Mouse (Mus musculus) neural tube, embryonic 13.5 days (tissue): ENCODE data around the gene Idh2. TPM values are rescaled to one million over a fixed set of nuclear protein-coding genes. Genes with fewer than 3 reads are reported as not detected.

Experiments used
- ATAC-seq: fragments of 200-750 bp; cut with Nextera tagmentation; 2 replicates; pipeline ENCODE4 v1.8.0; 2017; ENCODE audit warnings: low read depth, mild to moderate bottlenecking, moderate TSS enrichment, moderate library complexity
- H3K27ac ChIP-seq: fragments of 300-500 bp; sonication (generic); replicated peaks from 2 replicates; pipeline ENCODE4 v1.5.1; 2015; ENCODE audit warnings: moderate library complexity, mild to moderate bottlenecking, inconsistent platforms
- H3K27me3 ChIP-seq: fragments of 300-500 bp; sonication (generic); 2 replicates; pipeline ENCODE4 v1.6.1; 2015; ENCODE audit warnings: mild to moderate bottlenecking, inconsistent platforms
- H3K36me3 ChIP-seq: fragments of 300-500 bp; sonication (generic); 2 replicates; pipeline ENCODE4 v1.6.1; 2015; ENCODE audit warnings: mild to moderate bottlenecking, inconsistent platforms
- H3K4me1 ChIP-seq: fragments of 300-500 bp; sonication (generic); replicated peaks from 2 replicates; pipeline ENCODE4 v1.6.1; 2015; ENCODE audit warnings: inconsistent platforms
- H3K4me2 ChIP-seq: fragments of 300-500 bp; sonication (generic); 2 replicates; pipeline ENCODE4 v1.6.1; 2015; ENCODE audit warnings: inconsistent platforms, mild to moderate bottlenecking, moderate library complexity
- H3K4me3 ChIP-seq: fragments of 300-500 bp; sonication (generic); 2 replicates; pipeline ENCODE4 v1.5.1; 2015; ENCODE audit warnings: mild to moderate bottlenecking, inconsistent platforms
- H3K9ac ChIP-seq: fragments of 300-500 bp; sonication (generic); 2 replicates; pipeline ENCODE4 v1.6.1; 2015; ENCODE audit warnings: moderate library complexity, mild to moderate bottlenecking, inconsistent platforms
- H3K9me3 ChIP-seq: fragments of 300-500 bp; sonication (generic); 2 replicates; pipeline ENCODE4 v1.6.1; 2016; ENCODE audit warnings: inconsistent platforms
- WGBS: fragments of 180-500 bp; shearing (Covaris S2); methylation state at CpG from one replicate; pipeline ENCODE4 v1.1.7; 2015; 5-methylcytosine and 5-hydroxymethylcytosine counted together
- polyA plus RNA-seq: library from polyadenylated mRNA; unstranded; fragments of >200 nt; fragmentation: Nextera tagmentation; extraction: Ambion mirVana; gene quantifications from 2 replicates; pipeline ENCODE4 v1.2.1, GENCODE M21; 2015

The Idh2 gene
- polyA plus RNA-seq, 1 experiment from 2014 or later = 217 TPM

DNA sequence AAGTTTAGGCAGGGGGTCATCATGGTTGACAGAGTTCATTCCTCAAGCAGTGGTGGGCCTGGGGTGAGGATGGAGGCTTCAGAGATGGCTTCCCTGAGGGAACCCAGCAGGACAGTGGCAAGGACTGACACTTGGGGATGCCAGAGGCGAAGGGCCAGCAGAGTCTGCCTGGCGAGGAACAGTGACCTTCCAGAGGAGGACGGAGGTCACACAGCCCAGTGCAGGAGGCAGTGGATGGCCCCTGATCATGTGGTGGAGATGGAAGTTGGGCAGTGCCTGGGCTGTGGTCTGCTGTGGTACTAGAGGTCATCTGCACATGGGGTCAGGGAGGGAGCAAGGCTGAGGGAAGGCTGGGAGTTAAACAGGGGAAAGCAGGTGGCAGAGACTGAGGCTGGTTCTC lies 49.9 kb downstream of the Idh2 start:
- H3K4me2 ChIP-seq = no peak overlapping the region
- ATAC-seq = no peak
- H3K4me1 ChIP-seq = peaks cover 57% of the 10 kb centered on the region
- WGBS = 70% methylated on average over 3 of the region's 3 CpGs
- no peaks in the 10 kb centered on the region for H3K9me3 ChIP-seq
- H3K27me3 ChIP-seq = no peaks in the 10 kb centered on the region
- H3K36me3 ChIP-seq = no peaks in the 10 kb centered on the region
- no peak overlapping the region for H3K27ac ChIP-seq
- H3K9ac ChIP-seq = no peak overlapping the region
- H3K4me3 ChIP-seq = no peak overlapping the region

DNA sequence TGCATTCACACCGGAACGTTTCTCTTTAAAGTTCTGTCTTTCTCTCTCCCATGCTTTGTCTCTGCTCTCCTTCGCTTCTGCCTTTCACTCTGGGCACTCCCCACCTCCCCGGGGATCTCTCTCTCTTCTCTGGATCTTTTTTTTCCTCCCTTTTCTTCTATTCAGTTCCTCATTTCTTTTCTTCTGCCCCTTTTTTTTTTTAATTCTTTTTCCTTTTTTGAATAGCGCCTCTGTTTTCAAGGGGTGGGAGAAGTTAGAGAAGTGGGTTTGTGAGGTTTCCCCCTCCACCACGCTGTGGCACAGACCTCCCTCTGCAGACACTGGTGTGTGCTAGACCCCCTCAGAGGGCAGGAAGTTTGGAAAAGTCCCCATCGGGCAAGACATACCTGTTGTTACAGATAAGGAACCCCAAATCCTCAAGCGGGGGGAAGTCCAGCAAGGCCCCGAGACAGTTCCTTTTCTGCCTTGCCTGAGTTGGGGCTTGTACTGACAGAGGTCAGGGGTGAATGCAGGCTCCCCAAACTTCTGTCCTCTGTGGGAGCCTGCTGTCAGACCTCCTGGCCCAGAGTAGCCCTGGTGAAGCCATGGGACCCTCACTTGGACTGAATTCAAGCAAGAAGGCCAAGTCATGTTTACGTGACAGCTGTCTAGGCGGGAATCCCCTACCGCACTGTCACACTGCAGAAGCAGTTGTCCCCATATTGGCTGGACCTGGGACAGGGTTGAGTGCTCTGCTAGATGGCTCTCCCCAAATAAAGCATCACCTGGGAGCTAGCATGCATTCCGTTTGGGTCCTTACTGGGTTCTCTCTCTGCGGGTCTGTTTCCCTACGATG lies 51.1 kb downstream of the Idh2 start:
- 58% methylated on average over 15 of the region's 15 CpGs for WGBS
- no peaks in the 10 kb centered on the region for H3K27me3 ChIP-seq
- ATAC-seq = no peak
- H3K4me1 ChIP-seq = peaks cover 51% of the 10 kb centered on the region
- H3K4me2 ChIP-seq = no peak overlapping the region
- no peak overlapping the region for H3K9ac ChIP-seq
- H3K4me3 ChIP-seq = no peak overlapping the region
- no peaks in the 10 kb centered on the region for H3K36me3 ChIP-seq
- H3K27ac ChIP-seq = no peak overlapping the region
- H3K9me3 ChIP-seq = no peaks in the 10 kb centered on the region

DNA sequence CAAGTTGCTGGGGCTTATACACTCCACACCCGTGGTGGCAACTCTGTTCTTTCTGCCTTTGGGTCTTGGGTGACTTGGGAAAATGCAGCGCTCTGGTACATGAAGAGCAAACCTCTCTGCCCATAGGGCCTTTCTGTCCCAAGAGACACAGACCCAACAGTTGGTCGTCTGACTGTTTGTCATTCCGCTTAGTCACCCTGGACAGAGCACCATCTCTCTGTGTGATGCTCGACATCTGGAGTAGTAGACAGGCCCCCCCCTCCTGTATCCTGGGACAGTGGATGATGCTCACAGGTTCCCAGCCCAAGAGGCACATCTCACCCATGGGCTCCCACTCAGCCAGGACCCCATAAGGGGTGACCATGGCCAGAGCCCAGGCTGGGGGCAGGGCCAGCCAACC lies 51.9 kb downstream of the Idh2 start:
- Histone ChIP-seq H3K4me2 (no peak overlapping the region), H3K36me3 (no peaks in the 10 kb centered on the region), H3K27me3 (no peaks in the 10 kb centered on the region), H3K4me3 (no peak overlapping the region), H3K27ac (no peak overlapping the region), H3K4me1 (peaks cover 54% of the 10 kb centered on the region), H3K9ac (0 out of 2 replicates have a peak overlapping the region, but pooled peaks have one; percentile 38), H3K9me3 (no peaks in the 10 kb centered on the region)
- no peak for ATAC-seq
- WGBS = 52% methylated on average over 5 of the region's 5 CpGs

DNA sequence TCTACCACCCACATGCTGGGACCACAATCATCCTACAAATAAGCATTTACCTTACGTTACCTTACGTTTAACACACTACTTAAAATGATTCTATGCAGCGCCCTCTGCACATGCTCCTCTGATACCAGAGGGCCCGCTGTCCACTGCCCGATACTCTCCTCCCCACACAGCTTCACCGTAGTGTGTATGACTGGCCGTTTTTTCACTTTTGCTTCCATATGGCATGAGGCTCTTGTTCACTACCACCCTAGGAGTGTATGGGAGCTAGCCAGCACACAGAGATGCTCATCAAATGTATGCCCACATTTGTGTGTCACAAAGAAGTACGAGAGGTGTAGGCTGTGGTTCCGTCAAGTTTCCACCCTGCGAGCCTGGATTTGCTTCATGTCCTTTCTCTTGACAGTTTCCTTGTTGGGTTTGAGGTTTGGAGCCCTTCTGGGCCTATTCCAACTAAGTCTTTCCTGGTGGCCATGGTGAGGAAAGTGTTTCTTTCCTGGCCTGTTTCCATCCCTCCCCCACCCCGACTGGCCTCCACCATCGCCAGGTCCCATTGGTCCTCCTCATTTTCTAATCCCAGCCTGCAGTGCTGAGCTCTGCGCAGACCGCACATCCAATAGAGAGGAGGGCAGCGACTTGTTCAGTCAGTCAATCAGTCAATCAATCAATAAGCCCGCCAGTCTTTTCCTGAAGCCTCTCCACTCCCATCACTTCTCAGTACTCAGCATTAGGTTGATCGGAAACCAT lies 52.9 kb downstream of the Idh2 start:
- Histone ChIP-seq H3K4me1 (peaks cover 59% of the 10 kb centered on the region), H3K9me3 (no peaks in the 10 kb centered on the region), H3K27me3 (no peaks in the 10 kb centered on the region), H3K4me2 (no peak overlapping the region), H3K36me3 (no peaks in the 10 kb centered on the region), H3K9ac (no peak overlapping the region), H3K4me3 (no peak overlapping the region), H3K27ac (no peak overlapping the region)
- ATAC-seq = no peak
- 90% methylated on average over 17 of the region's 17 CpGs for WGBS

DNA sequence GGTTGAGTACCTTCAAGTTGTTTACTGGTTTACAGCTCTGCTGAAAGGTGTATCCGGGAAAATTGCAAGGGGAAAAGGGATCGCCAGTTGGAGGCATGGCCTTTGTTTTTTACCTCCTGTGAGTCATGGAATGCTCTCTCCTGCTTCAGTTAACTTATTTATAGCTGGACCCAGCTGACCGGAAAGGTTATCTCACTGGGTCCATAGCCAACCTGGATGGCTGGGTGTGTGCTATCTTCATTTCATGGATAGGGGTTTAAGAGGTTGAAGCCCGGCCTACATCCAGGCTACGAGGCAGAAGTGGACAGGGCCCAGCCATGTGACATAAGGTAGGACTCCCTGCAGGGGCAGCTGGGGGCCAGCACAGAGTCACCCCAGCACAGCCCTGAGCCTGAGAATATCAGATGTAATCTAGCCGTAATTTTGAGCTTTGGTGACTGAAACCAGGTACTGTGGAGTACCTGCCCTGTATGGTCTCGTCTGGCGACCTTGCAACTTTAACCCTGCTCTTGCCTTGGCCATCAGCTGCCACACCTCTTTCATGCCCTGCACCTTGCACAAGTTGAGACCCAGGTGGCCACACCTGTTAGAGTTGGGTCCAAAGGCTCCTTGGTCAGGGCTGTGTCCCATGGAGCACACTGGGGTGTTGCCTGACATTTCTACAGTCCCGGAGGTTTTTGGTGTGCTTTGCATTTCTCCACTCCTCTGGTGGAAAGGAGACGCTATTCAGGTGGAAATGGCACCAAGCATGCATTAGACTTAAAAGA lies 55.0 kb downstream of the Idh2 start:
- Histone ChIP-seq H3K36me3 (no peaks in the 10 kb centered on the region), H3K4me2 (no peak overlapping the region), H3K4me1 (peaks cover 63% of the 10 kb centered on the region), H3K4me3 (no peak overlapping the region), H3K9ac (no peak overlapping the region), H3K9me3 (no peaks in the 10 kb centered on the region), H3K27me3 (no peaks in the 10 kb centered on the region), H3K27ac (no peak overlapping the region)
- no peak for ATAC-seq
- 88% methylated on average over 10 of the region's 10 CpGs for WGBS

DNA sequence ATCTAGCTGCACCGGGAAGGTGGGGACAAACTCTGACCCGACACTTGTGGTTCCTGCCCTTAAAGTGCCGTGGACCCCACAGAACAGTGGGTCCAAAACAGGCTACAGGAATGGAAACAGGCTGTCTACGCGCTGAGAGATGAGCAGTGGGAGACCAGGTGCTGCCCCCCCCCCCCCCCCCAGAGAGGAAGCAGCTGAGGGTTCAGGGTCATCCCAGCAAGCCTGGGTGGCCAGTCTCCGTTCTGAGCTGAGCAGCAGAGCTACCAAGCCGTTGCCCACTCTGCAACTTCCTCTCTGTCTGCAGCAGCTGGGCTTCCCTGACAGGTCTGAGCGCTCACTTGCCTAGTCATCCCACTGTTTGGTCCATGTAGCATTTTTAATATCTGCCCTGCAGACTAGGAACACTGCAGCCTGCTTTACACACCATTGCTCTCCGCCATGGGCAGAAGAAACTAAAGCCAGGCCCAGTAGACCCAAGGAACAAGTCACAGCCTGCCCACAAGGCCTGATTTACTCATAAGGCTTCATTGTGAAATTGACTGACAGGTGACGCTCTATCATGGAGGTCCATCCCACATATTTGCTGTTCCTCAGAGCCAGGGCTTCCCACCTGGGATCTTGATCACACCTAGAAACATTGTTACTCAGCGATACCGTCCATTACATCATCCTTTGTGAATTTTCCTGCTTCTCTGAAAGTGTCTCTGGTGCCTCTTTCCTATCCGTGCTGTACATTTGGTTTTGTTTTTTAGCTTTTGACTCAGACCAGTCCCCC lies 55.9 kb downstream of the Idh2 start:
- Histone ChIP-seq H3K27me3 (no peaks in the 10 kb centered on the region), H3K9ac (no peak overlapping the region), H3K4me3 (no peak overlapping the region), H3K4me2 (no peak overlapping the region), H3K9me3 (no peaks in the 10 kb centered on the region), H3K27ac (peak overlapping the region; percentile 62), H3K36me3 (no peaks in the 10 kb centered on the region), H3K4me1 (peaks cover 58% of the 10 kb centered on the region)
- no peak for ATAC-seq
- 73% methylated on average over 13 of the region's 13 CpGs for WGBS

GRCm38 (mm10) chr7:80058405-80059063 lies 56.7 kb downstream of the Idh2 start:
- no peak for ATAC-seq
- Histone ChIP-seq H3K4me3 (no peak overlapping the region), H3K4me1 (peaks cover 53% of the 10 kb centered on the region), H3K9me3 (no peaks in the 10 kb centered on the region), H3K27ac (peak overlapping the region; percentile 62), H3K4me2 (no peak overlapping the region), H3K36me3 (no peaks in the 10 kb centered on the region), H3K9ac (no peak overlapping the region), H3K27me3 (no peaks in the 10 kb centered on the region)
- 78% methylated on average over 4 of the region's 4 CpGs for WGBS

DNA sequence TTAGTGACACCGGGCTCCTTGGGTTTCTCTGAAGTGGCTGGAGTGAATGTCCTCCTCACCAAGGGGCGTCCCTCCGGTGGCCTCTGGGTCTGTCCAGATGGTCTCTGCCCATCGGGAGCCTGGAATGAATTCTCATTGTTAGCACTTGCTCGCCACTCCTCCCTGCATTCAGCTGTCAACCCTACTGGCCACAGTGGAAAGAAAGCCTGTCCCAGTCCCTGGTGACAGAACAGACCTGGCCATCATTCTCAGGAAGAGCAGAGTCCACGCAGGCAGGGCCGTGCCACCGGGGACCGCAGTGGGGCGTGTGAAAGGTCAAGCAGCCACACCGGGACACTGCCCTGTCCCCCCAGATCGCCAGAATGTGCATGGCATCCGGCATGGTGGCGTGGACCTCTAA lies 57.4 kb downstream of the Idh2 start:
- Histone ChIP-seq H3K4me3 (no peak overlapping the region), H3K4me2 (peak overlapping the region; percentile 15; the same call in 1 of the 2 replicates), H3K4me1 (peaks cover 46% of the 10 kb centered on the region), H3K27me3 (no peaks in the 10 kb centered on the region), H3K27ac (peak overlapping the region; percentile 62), H3K36me3 (no peaks in the 10 kb centered on the region), H3K9ac (no peak overlapping the region; the same call in 1 of the 2 replicates), H3K9me3 (no peaks in the 10 kb centered on the region)
- 9% methylated on average over 14 of the region's 14 CpGs for WGBS
- no peak for ATAC-seq

DNA sequence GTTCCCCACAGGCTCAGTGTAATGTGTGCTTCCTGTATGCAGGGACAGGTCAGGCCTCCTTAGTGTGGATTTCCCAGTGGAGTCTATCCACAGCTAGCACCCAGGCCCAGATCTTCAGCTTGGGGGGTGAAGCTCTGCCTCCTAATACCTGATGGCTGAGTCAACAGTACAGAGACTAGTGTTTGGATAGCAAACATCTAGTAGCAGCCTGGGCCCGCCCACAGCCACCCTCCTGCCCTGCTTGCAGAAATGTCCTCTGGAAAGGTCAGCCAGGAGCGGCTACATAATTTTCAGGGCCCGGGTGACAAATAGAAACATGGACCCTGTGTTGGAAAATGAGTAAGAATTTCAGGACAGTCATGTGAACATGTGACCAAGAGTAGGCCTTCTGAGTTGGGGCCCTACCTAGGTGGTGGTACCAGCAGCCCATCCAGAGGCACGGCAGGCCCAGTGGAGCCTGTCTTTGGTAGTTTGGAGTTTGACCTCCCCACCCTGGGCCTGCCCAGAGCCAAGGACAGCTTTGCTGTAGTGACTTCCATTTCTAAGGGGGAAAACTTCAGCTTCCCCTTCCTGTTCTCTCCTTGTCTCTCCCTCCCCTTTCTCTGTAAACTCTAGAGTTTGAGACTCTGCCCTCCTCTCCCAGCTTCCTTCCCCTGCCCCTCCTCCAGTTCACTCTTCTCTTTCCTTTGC lies 58.0 kb downstream of the Idh2 start:
- ATAC-seq = 0 out of 2 replicates have a peak, but pooled peaks have one; percentile 20
- Histone ChIP-seq H3K4me1 (peaks cover 47% of the 10 kb centered on the region), H3K9me3 (no peaks in the 10 kb centered on the region), H3K4me2 (no peak overlapping the region), H3K27me3 (no peaks in the 10 kb centered on the region), H3K9ac (no peak overlapping the region), H3K4me3 (no peak overlapping the region), H3K36me3 (no peaks in the 10 kb centered on the region), H3K27ac (peak overlapping the region; percentile 62)
- 66% methylated on average over 4 of the region's 4 CpGs for WGBS

GRCm38 (mm10) chr7:80055781-80056180 lies 59.4 kb downstream of the Idh2 start:
- no peaks in the 10 kb centered on the region for H3K9me3 ChIP-seq
- H3K4me2 ChIP-seq = no peak overlapping the region
- H3K27me3 ChIP-seq = no peaks in the 10 kb centered on the region
- H3K4me3 ChIP-seq = no peak overlapping the region
- H3K9ac ChIP-seq = no peak overlapping the region
- no peaks in the 10 kb centered on the region for H3K36me3 ChIP-seq
- peaks cover 54% of the 10 kb centered on the region for H3K4me1 ChIP-seq
- no peak for ATAC-seq
- WGBS = 84% methylated on average over 12 of the region's 12 CpGs
- H3K27ac ChIP-seq = no peak overlapping the region

DNA sequence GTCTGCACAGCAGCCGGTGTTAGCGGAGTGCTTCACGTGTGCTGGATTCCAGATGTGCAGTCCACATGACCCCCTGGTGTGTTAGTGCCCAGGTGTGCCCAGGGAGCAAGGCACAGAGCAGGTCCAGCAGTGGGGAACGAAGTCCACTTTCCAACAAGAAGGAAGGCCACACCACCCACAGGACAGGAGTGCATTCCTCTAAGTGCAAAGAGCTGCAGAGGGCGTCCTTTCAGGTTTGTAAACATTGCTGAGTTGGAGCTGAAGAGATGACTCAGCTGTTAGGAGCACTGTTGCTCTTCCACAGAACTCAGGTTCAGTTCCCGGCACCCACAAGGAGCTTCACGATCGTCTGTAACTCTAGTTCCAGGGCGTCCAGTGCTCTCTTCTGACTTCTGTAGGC lies 62.0 kb downstream of the Idh2 start:
- WGBS = 90% methylated on average over 9 of the region's 9 CpGs

More for the DNA sequence above, 62.0 kb downstream of the Idh2 start:
- H3K9me3 ChIP-seq = no peaks in the 10 kb centered on the region
- H3K9ac ChIP-seq = no peak overlapping the region
- H3K4me3 ChIP-seq = no peak overlapping the region
- no peak for ATAC-seq
- no peak overlapping the region for H3K4me2 ChIP-seq
- H3K27ac ChIP-seq = no peak overlapping the region
- H3K36me3 ChIP-seq = no peaks in the 10 kb centered on the region
- no peaks in the 10 kb centered on the region for H3K27me3 ChIP-seq
- peaks cover 53% of the 10 kb centered on the region for H3K4me1 ChIP-seq
